Mouse (Mus musculus) adrenal gland, adult 18-20 months (tissue): Measurements from ENCODE around the gene Gm10322. TPM values are rescaled to one million over a fixed set of nuclear protein-coding genes. Genes with fewer than 3 reads are reported as not detected.

Experiments
- DNase-seq, 2 experiments: peaks; one replicate each; pipeline ENCODE4 v3.0.0; 2021 to 2022; ENCODE audit warnings: low spot score in 2 of 2
- total RNA-seq, 2 experiments: library from RNA; stranded (reverse); gene quantifications; 1 replicate in 1 of 2; 2 replicates in 1 of 2; pipeline ENCODE4 v1.2.3; 2021

Gene Gm10322
- total RNA-seq, 2 experiments from 2014 or later = not detected

- DNase-seq = no peak
Observed at GRCm38 (mm10) chr10:59645153-59645552, 29.3 kb downstream of the Gm10322 start.

GRCm38 (mm10) chr10:59646821-59647378 is 31.0 kb downstream of the Gm10322 start:
- DNase-seq = no peak

- no peak for DNase-seq
Observed at GRCm38 (mm10) chr10:59656799-59657198, 40.9 kb downstream of the Gm10322 start.

GRCm38 (mm10) chr10:59664765-59665164 is 48.9 kb downstream of the Gm10322 start:
- no peak for DNase-seq

- no peak for DNase-seq
Observed at GRCm38 (mm10) chr10:59665503-59666291, 49.8 kb downstream of the Gm10322 start.

Other genes starting within 250 kb of the Gm10322 start
- gene Gm10273, start 220.4 kb upstream of the Gm10322 start, total RNA-seq = 10 to 100 TPM; 64.8 to 84.7 TPM
- gene Pla2g12b, start 212.4 kb upstream of the Gm10322 start, total RNA-seq = not detected
- 1 to 10 TPM; 2.0 to 2.3 TPM for gene Oit3, start 174.3 kb upstream of the Gm10322 start, total RNA-seq
- 10 to 100 TPM; 26.2 to 36.8 TPM for gene Mcu, start 629 bp downstream of the Gm10322 start, total RNA-seq
- 10 to 100 TPM; 59.2 to 67.9 TPM for gene Micu1, start 86.4 kb downstream of the Gm10322 start, total RNA-seq